Mouse (Mus musculus) hematopoietic multipotent progenitor cell, adult 10-12 weeks (in vitro differentiated cells): Measurements from ENCODE around the gene Olfr869. TPM values are rescaled to one million over a fixed set of nuclear protein-coding genes. Genes with fewer than 3 reads are reported as not detected.

Source experiments
- polyA plus RNA-seq: library from polyadenylated mRNA; stranded (reverse); fragments of >175 nt; gene quantifications from 2 replicates; pipeline ENCODE4 v1.2.3, GENCODE M21; 2012; ENCODE audit warnings: low replicate concordance

Olfr869 gene
- not detected in 2 replicates for polyA plus RNA-seq

GRCm38 (mm10) chr9:20128709-20129108 is at the start of gene Olfr869:
TSS of gene Olfr869 (plus strand) at chr9:20129009.

GRCm38 (mm10) chr9:20098326-20098725 is 30.5 kb upstream of the Olfr869 start, which contains the start of gene Olfr868:
TSS of gene Olfr868 (plus strand) at chr9:20098626.

GRCm38 (mm10) chr9:20173957-20174356 is 45.1 kb downstream of the Olfr869 start, which contains the start of gene Olfr870:
TSS of gene Olfr870 (minus strand) at chr9:20174057.

Other genes starting within 250 kb of the Olfr869 start
- gene Olfr862, start 241.0 kb upstream of the Olfr869 start, polyA plus RNA-seq = not detected in 2 replicates
- gene Olfr77, start 212.1 kb upstream of the Olfr869 start, polyA plus RNA-seq = 0.01 TPM in 1 of 2 replicates, not detected in the other
- gene Olfr866, start 101.0 kb upstream of the Olfr869 start, polyA plus RNA-seq = not detected in 2 replicates
- not detected in 2 replicates for gene Olfr867, start 71.4 kb upstream of the Olfr869 start, polyA plus RNA-seq
- not detected in 2 replicates for gene Olfr868, start 30.4 kb upstream of the Olfr869 start, polyA plus RNA-seq
- gene Olfr870, start 45.0 kb downstream of the Olfr869 start, polyA plus RNA-seq = not detected in 2 replicates
- not detected in 2 replicates for gene Olfr871, start 83.2 kb downstream of the Olfr869 start, polyA plus RNA-seq
- not detected in 2 replicates for gene Olfr872, start 108.1 kb downstream of the Olfr869 start, polyA plus RNA-seq
- not detected in 2 replicates for gene Olfr39, start 153.3 kb downstream of the Olfr869 start, polyA plus RNA-seq
- not detected in 2 replicates for gene Olfr873, start 169.5 kb downstream of the Olfr869 start, polyA plus RNA-seq
- not detected in 2 replicates for gene Olfr18, start 207.1 kb downstream of the Olfr869 start, polyA plus RNA-seq